Mouse (Mus musculus) hematopoietic stem cell, adult 5-6 weeks (primary cell): ENCODE measurements at regions not wholly inside any gene's neighbourhood (a gene's known extent, or its start where the extent isn't known, plus 50 kb on each side); places are given as distances from the start of the nearest gene placed in this dataset.

Experiments
- ATAC-seq, 2 experiments: fragments of 125-278 bp in 1 of 2; replicated peaks in 1 of 2; 2 replicates each; pipeline ENCODE4 v1.8.0; 2016 to 2017; ENCODE audit warnings: inconsistent platforms in 2 of 2, mild to moderate bottlenecking in 2 of 2, moderate number of reproducible peaks in 2 of 2, low read depth in 1 of 2, moderate TSS enrichment in 1 of 2; ENCODE audit not compliant: low FRiP score in 2 of 2, poor library complexity in 2 of 2, severe bottlenecking in 2 of 2, insufficient read depth in 1 of 2, low TSS enrichment in 1 of 2

GRCm38 (mm10) chr14:33824421-33824874, 98.9 kb upstream of the Gdf10 start:
- peak; percentile 65 to 69; a peak in 3 of 4 replicates for ATAC-seq

DNA sequence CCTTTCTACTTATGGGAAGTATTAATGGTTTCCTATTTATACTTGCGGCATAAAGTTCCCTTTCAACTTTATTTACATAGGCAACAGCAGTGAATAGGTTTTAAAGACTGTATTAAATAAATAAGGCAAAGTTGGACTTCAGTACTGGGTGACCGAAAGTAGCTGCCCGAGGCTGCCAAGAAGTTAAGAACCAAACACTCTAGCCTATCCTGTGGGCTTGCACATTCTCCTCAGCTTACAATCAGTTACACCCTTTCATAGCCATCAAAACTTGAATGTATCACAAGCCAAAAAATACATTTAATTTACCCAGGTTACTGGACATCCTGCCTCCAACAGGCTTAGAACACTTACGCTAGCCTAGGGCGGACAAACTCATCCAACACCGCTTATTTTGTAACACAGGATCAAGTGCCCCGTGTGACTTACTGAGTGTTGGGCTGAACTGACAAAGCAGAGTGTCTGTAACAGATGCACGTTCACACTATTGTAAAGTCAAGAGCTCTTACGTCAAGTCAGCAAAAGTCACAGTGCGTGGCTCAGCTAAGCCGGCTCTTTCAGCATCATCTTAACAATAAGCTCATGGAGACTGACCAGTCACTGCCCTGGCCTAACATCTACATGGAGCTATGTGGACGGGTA, 97.3 kb upstream of the Gdf10 start:
- ATAC-seq, result no peak

- no peak for ATAC-seq
Measured at GRCm38 (mm10) chr14:33832650-33833319, 90.6 kb upstream of the Gdf10 start.

DNA sequence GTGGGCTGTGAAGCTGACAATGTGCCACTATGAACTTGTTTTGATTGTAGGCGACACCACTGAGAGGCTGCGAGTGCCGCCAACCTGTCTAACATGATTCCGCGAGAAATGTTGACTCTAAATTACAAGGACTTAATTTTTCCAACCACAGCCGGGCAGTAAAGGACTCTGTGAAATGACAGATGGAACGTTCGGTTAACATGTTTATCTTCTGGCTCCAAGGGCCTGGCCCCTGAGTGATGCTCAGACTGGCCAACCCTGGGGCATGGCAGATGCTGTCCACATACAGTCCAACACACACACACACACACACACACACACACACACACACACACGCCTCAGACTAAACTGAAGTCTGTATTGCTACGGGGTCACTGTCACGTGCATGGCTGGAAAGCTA, 87.0 kb upstream of the Gdf10 start:
- no peak for ATAC-seq

DNA sequence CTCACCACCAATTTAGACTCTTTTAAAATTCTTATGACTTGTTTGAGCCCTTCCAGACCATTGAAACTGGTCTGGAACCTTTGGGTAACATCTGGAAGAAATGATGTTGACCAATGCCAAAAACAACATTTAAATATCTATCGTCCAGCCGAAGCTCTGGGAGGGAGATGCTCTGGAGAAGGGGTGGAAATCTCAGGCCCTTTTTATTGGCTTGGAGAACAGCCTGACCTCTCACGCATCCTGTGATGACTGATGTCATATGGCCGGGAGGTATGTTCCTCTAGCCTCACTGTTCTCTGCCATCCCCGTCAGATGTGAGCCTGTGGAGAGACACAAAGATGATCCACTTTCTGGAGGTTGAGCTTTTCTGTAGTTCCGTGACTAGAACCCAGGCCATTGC, 81.6 kb upstream of the Gdf10 start:
- no peak for ATAC-seq

- ATAC-seq, result no peak
Measured at GRCm38 (mm10) chr14:33853499-33853898, 69.9 kb upstream of the Gdf10 start.

GRCm38 (mm10) chr14:33854181-33854580, 69.2 kb upstream of the Gdf10 start:
- ATAC-seq, result no peak

GRCm38 (mm10) chr14:33856992-33857391, 66.4 kb upstream of the Gdf10 start:
- ATAC-seq, result no peak

DNA sequence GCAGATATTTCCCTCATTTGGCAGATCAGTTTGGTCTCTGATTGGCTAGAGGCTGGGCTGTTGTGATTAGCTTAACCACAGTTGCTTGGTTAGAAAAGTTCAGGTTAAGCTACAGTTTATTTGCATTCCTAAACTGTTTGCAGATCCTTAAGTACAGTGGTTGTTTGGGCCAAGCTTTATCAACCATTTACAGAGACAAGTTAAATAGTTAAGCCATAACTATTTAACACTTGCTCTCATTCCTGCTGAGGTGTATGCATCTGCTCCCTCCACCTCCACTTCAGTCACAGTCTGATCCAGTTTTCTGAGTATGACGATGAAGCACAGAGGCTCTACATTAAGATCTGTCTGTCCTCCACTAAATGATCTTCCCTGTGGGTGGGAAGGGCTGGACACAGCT, 58.6 kb upstream of the Gdf10 start:
- ATAC-seq, result no peak

- no peak for ATAC-seq
Measured at GRCm38 (mm10) chr14:33865746-33866145, 57.6 kb upstream of the Gdf10 start.

DNA sequence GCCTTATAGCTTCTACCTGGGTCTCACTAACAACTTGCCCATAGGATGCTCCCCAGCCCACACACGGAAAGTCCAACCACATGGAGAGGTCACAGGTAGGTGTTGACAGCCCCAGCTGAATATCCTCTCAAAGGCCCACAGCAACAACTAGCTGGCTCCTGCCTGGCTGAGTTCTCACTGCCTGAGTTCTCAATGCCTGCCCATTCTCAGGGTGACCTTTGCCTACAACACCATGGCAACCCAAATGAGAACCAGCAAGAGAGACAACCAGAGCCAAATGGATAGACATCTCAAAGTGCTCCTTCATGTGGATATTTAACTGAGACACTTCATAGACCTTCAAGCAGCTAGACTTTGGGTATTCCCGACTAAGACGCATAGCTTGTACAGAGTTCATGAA, 55.7 kb upstream of the Gdf10 start:
- no peak for ATAC-seq
